Mouse (Mus musculus) intestine, postnatal 0 days (tissue): ENCODE measurements around the gene Adar. TPM values are rescaled to one million over a fixed set of nuclear protein-coding genes. Genes with fewer than 3 reads are reported as not detected.

Source experiments
- ATAC-seq: fragments of 200-750 bp; cut with Nextera tagmentation; 2 replicates; pipeline ENCODE4 v1.8.0; 2017; ENCODE audit warnings: mild to moderate bottlenecking, moderate TSS enrichment, moderate library complexity
- H3K27ac ChIP-seq: fragments of 300-500 bp; sonication (generic); 2 replicates; pipeline ENCODE4 v1.5.1; 2014; ENCODE audit warnings: mild to moderate bottlenecking, low read depth, low read length, moderate library complexity
- H3K27me3 ChIP-seq: fragments of 300-500 bp; sonication (generic); replicated peaks from 2 replicates; pipeline ENCODE4 v1.6.1; 2014; ENCODE audit warnings: low read length, mixed read lengths; ENCODE audit not compliant: control insufficient read depth, insufficient read depth
- H3K36me3 ChIP-seq: fragments of 300-500 bp; sonication (generic); 2 replicates; pipeline ENCODE4 v1.6.1; 2014; ENCODE audit warnings: mild to moderate bottlenecking, moderate library complexity; ENCODE audit not compliant: control insufficient read depth, insufficient read depth
- H3K4me1 ChIP-seq: fragments of 300-500 bp; sonication (generic); replicated peaks from 2 replicates; pipeline ENCODE4 v1.6.1; 2014; ENCODE audit warnings: antibody characterized with exemption, low read length, mixed read lengths; ENCODE audit not compliant: control insufficient read depth, insufficient read depth
- H3K4me2 ChIP-seq: fragments of 300-500 bp; sonication (generic); replicated peaks from 2 replicates; pipeline ENCODE4 v1.6.1; 2014; ENCODE audit warnings: low read depth, mild to moderate bottlenecking, moderate library complexity
- H3K4me3 ChIP-seq: fragments of 300-500 bp; sonication (generic); 2 replicates; pipeline ENCODE4 v1.5.1; 2014; ENCODE audit warnings: low read depth, low read length
- H3K9ac ChIP-seq: fragments of 300-500 bp; sonication (generic); 2 replicates; pipeline ENCODE4 v1.6.1; 2014; ENCODE audit warnings: mild to moderate bottlenecking, low read depth, low read length
- H3K9me3 ChIP-seq: fragments of 300-500 bp; sonication (generic); 2 replicates; pipeline ENCODE4 v1.6.1; 2016; ENCODE audit warnings: mixed run types; ENCODE audit not compliant: control insufficient read depth
- CTCF ChIP-seq: sonication (generic); IDR thresholded peaks from 2 replicates; pipeline ENCODE4 v1.5.1; 2016; ENCODE audit warnings: low read depth, mild to moderate bottlenecking, control low read depth, antibody characterized with exemption, moderate library complexity
- WGBS: fragments of 180-500 bp; shearing (Covaris S2); extraction: QIAGEN DNeasy Blood & Tissue Kit; methylation state at CpG from one replicate; pipeline ENCODE4 v1.1.7; 2014; 5-methylcytosine and 5-hydroxymethylcytosine counted together
- polyA plus RNA-seq: library from polyadenylated mRNA; unstranded; fragments of >200 nt; fragmentation: Nextera tagmentation; extraction: Ambion mirVana; gene quantifications from 2 replicates; pipeline ENCODE4 v1.2.1, GENCODE M21; 2015

Gene Adar
- 10.3 and 11.0 TPM in 2 replicates for polyA plus RNA-seq

GRCm38 (mm10) chr3:89714359-89715206 lies at the start of gene Adar:
Gene Adar (plus strand): TSS chr3:89715022.
- Histone ChIP-seq H3K4me2 (peak within 1 kb of the TSS; percentile 97), H3K27me3 (no peaks in the 10 kb centered on the region), H3K4me1 (0 out of 2 replicates have a peak, but pooled peaks cover 3% of the 10 kb centered on the region), H3K27ac (no peak within 1 kb of the TSS; the same call in 1 of the 2 replicates), H3K9me3 (no peaks in the 10 kb centered on the region), H3K36me3 (no peaks in the 10 kb centered on the region), H3K9ac (peak within 1 kb of the TSS; percentile 82), H3K4me3 (peak within 1 kb of the TSS; percentile 88)
- WGBS, result 5% methylated on average over 28 of the region's 28 CpGs
- peak; percentile 76 for ATAC-seq
- TF ChIP-seq CTCF, result peak; percentile 78

- no peak overlapping the region for H3K4me3 ChIP-seq
- no peak overlapping the region for H3K27ac ChIP-seq
- no peaks in the 10 kb centered on the region for H3K36me3 ChIP-seq
- H3K4me2 ChIP-seq, result no peak overlapping the region
- no peaks in the 10 kb centered on the region for H3K9me3 ChIP-seq
- no peak for ATAC-seq
- no peaks in the 10 kb centered on the region for H3K4me1 ChIP-seq
- H3K27me3 ChIP-seq, result no peaks in the 10 kb centered on the region
- no peak overlapping the region for H3K9ac ChIP-seq
- 34% methylated on average over 11 of the region's 11 CpGs for WGBS
- TF ChIP-seq CTCF, result no peak
These were observed 47.7 kb upstream of the Adar start for GRCm38 (mm10) chr3:89667131-89667530.

GRCm38 (mm10) chr3:89671334-89671733 lies 43.5 kb upstream of the Adar start:
- no peak for ATAC-seq
- H3K4me3 ChIP-seq, result no peak overlapping the region
- TF ChIP-seq CTCF, result no peak
- WGBS, result 38% methylated on average over 6 of the region's 6 CpGs
- no peaks in the 10 kb centered on the region for H3K27me3 ChIP-seq
- no peak overlapping the region for H3K9ac ChIP-seq
- H3K27ac ChIP-seq, result no peak overlapping the region
- H3K9me3 ChIP-seq, result no peaks in the 10 kb centered on the region
- H3K36me3 ChIP-seq, result no peaks in the 10 kb centered on the region
- H3K4me2 ChIP-seq, result no peak overlapping the region
- H3K4me1 ChIP-seq, result no peaks in the 10 kb centered on the region

- 69% methylated on average over 12 of the region's 12 CpGs for WGBS
These were observed 42.1 kb upstream of the Adar start for GRCm38 (mm10) chr3:89672573-89673317.

GRCm38 (mm10) chr3:89677617-89678016 lies 37.2 kb upstream of the Adar start:
- no peak for TF ChIP-seq CTCF
- no peak overlapping the region for H3K9ac ChIP-seq
- no peaks in the 10 kb centered on the region for H3K9me3 ChIP-seq
- no peak overlapping the region for H3K27ac ChIP-seq
- ATAC-seq, result no peak
- no peak overlapping the region for H3K4me3 ChIP-seq
- no peak overlapping the region for H3K4me2 ChIP-seq
- 73% methylated on average over 5 of the region's 5 CpGs for WGBS
- no peaks in the 10 kb centered on the region for H3K27me3 ChIP-seq
- no peaks in the 10 kb centered on the region for H3K36me3 ChIP-seq
- no peaks in the 10 kb centered on the region for H3K4me1 ChIP-seq

More at GRCm38 (mm10) chr3:89672573-89673317, 42.1 kb upstream of the Adar start:
- no peak for TF ChIP-seq CTCF
- no peaks in the 10 kb centered on the region for H3K27me3 ChIP-seq
- ATAC-seq, result no peak
- no peaks in the 10 kb centered on the region for H3K4me1 ChIP-seq
- H3K27ac ChIP-seq, result no peak overlapping the region
- no peaks in the 10 kb centered on the region for H3K36me3 ChIP-seq
- no peak overlapping the region for H3K4me2 ChIP-seq
- H3K9me3 ChIP-seq, result no peaks in the 10 kb centered on the region
- no peak overlapping the region for H3K9ac ChIP-seq
- H3K4me3 ChIP-seq, result no peak overlapping the region

- H3K4me1 ChIP-seq, result no peaks in the 10 kb centered on the region
- no peak overlapping the region for H3K9ac ChIP-seq
- no peaks in the 10 kb centered on the region for H3K9me3 ChIP-seq
- H3K27me3 ChIP-seq, result peaks cover 11% of the 10 kb centered on the region; the same call in 1 of the 2 replicates
- H3K4me2 ChIP-seq, result no peak overlapping the region
- H3K27ac ChIP-seq, result no peak overlapping the region
- ATAC-seq, result no peak
- TF ChIP-seq CTCF, result no peak
- no peaks in the 10 kb centered on the region for H3K36me3 ChIP-seq
- H3K4me3 ChIP-seq, result no peak overlapping the region
- WGBS, result 31% methylated on average over 5 of the region's 5 CpGs
These were observed 28.8 kb upstream of the Adar start for GRCm38 (mm10) chr3:89686031-89686430.
